Mouse (Mus musculus): ENCODE data around the gene Limch1. TPM values are rescaled to one million over a fixed set of nuclear protein-coding genes. Genes with fewer than 3 reads are reported as not detected.

Limch1 gene
- polyA plus RNA-seq, 1 experiment: 15.7 TPM

DNA sequence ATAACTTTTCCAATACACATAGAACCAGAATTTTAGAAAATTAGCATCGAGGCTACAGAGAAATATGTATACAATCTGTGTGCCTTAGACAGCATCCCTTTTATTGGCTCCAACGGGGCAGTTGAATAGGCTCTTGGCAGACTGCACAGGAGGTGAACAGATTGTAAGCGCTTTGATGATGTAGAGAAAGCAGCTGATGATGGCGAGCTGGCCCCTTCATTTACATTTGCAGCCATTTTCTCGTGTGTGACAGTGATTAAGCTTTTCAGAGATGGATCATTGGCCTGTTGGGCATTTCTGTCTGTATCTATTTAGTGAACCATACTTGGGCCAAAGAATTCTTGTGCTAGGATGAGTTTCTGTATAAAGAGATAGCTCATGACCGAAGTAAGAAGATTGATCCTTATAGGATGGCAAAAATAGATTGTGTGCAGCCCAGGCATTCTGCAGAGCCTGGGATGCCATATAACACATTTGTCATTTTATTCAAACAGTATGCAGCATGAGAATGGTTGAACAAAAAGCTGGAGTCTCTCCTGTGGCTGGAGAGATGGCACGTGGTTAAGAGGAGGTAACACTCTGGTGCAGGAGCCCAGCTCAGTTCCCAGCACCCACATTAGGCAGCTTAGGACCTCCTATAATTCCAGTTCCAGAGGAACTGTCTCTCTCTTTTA, 208.5 kb downstream of the Limch1 start:
- H3K36me3 ChIP-seq (ENCODE audit: control insufficient read depth, insufficient read depth, low read length, poor library complexity, severe bottlenecking): no peaks in the 10 kb centered on the region
- no peaks in the 10 kb centered on the region for H3K9me3 ChIP-seq (replicated peaks; ENCODE audit: control insufficient read depth, insufficient read depth, low read length, poor library complexity, severe bottlenecking)
- no peaks in the 10 kb centered on the region for H3K4me1 ChIP-seq (ENCODE audit: control insufficient read depth, insufficient read depth, low read length)
- H3K27ac ChIP-seq (ENCODE audit: insufficient read depth, low read length): no peak overlapping the region
- H3K27me3 ChIP-seq (ENCODE audit: control insufficient read depth, insufficient read depth, low read length, poor library complexity, severe bottlenecking): no peaks in the 10 kb centered on the region; the same call in 1 of the 2 replicates
- TF ChIP-seq POLR2A (IDR thresholded peaks at IDR 0.05; ENCODE audit: insufficient read depth, low read length): no peak
- no peak for TF ChIP-seq EP300 (IDR thresholded peaks at IDR 0.05; ENCODE audit: insufficient read depth, low read depth, low read length)
- TF ChIP-seq CTCF (IDR thresholded peaks at IDR 0.05; ENCODE audit: low read depth, low read length): no peak
- no peak overlapping the region for H3K4me3 ChIP-seq (ENCODE audit: low read depth, low read length)
- H3K9ac ChIP-seq (ENCODE audit: low read depth, poor library complexity, severe bottlenecking): no peak overlapping the region

GRCm38 (mm10) chr5:66955245-66955644, 209.6 kb downstream of the Limch1 start:
- H3K27ac ChIP-seq (ENCODE audit: insufficient read depth, low read length): no peak overlapping the region
- no peak overlapping the region for H3K4me3 ChIP-seq (ENCODE audit: low read depth, low read length)
- TF ChIP-seq EP300 (IDR thresholded peaks at IDR 0.05; ENCODE audit: insufficient read depth, low read depth, low read length) (no peak), POLR2A (IDR thresholded peaks at IDR 0.05; ENCODE audit: insufficient read depth, low read length) (no peak), CTCF (IDR thresholded peaks at IDR 0.05; ENCODE audit: low read depth, low read length) (no peak)
- no peaks in the 10 kb centered on the region for H3K4me1 ChIP-seq (ENCODE audit: control insufficient read depth, insufficient read depth, low read length)
- H3K36me3 ChIP-seq (ENCODE audit: control insufficient read depth, insufficient read depth, low read length, poor library complexity, severe bottlenecking): no peaks in the 10 kb centered on the region
- no peak overlapping the region for H3K9ac ChIP-seq (ENCODE audit: low read depth, poor library complexity, severe bottlenecking)
- no peaks in the 10 kb centered on the region for H3K9me3 ChIP-seq (replicated peaks; ENCODE audit: control insufficient read depth, insufficient read depth, low read length, poor library complexity, severe bottlenecking)
- no peaks in the 10 kb centered on the region; the same call in 1 of the 2 replicates for H3K27me3 ChIP-seq (ENCODE audit: control insufficient read depth, insufficient read depth, low read length, poor library complexity, severe bottlenecking)

- H3K4me1 ChIP-seq (ENCODE audit: control insufficient read depth, insufficient read depth, low read length): no peaks in the 10 kb centered on the region
- no peak overlapping the region for H3K27ac ChIP-seq (ENCODE audit: insufficient read depth, low read length)
- no peak for TF ChIP-seq POLR2A (IDR thresholded peaks at IDR 0.05; ENCODE audit: insufficient read depth, low read length)
- no peak for TF ChIP-seq EP300 (IDR thresholded peaks at IDR 0.05; ENCODE audit: insufficient read depth, low read depth, low read length)
- TF ChIP-seq CTCF (IDR thresholded peaks at IDR 0.05; ENCODE audit: low read depth, low read length): no peak
- H3K9ac ChIP-seq (ENCODE audit: low read depth, poor library complexity, severe bottlenecking): no peak overlapping the region
- H3K27me3 ChIP-seq (ENCODE audit: control insufficient read depth, insufficient read depth, low read length, poor library complexity, severe bottlenecking): no peaks in the 10 kb centered on the region; the same call in 1 of the 2 replicates
- no peak overlapping the region for H3K4me3 ChIP-seq (ENCODE audit: low read depth, low read length)
- H3K9me3 ChIP-seq (replicated peaks; ENCODE audit: control insufficient read depth, insufficient read depth, low read length, poor library complexity, severe bottlenecking): no peaks in the 10 kb centered on the region
- no peaks in the 10 kb centered on the region for H3K36me3 ChIP-seq (ENCODE audit: control insufficient read depth, insufficient read depth, low read length, poor library complexity, severe bottlenecking)
Measured at GRCm38 (mm10) chr5:66957656-66958055, 212.0 kb downstream of the Limch1 start.

GRCm38 (mm10) chr5:66958118-66958517, 212.5 kb downstream of the Limch1 start:
- H3K27ac ChIP-seq (ENCODE audit: insufficient read depth, low read length): no peak overlapping the region

DNA sequence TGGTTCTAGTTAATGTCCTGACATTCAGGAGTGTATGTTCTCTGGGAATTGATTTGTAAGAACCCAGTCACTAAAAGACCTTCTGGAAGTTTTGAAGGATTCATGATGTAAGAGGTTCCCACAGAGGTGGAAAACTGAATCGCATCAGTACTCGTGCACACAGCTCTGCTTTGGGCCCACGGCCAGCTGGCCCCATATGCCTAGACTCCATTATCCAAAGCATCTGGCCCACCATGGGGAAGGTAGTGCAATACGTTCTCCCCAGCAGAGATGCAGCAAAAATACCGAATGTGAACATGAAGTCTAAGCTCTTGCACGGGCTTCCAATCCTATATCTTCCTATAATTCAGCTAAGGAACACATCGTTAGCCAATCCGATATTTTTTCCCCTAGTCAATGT, 214.3 kb downstream of the Limch1 start:
- H3K27me3 ChIP-seq (ENCODE audit: control insufficient read depth, insufficient read depth, low read length, poor library complexity, severe bottlenecking): no peaks in the 10 kb centered on the region; the same call in 1 of the 2 replicates
- TF ChIP-seq POLR2A (IDR thresholded peaks at IDR 0.05; ENCODE audit: insufficient read depth, low read length): no peak
- no peak for TF ChIP-seq EP300 (IDR thresholded peaks at IDR 0.05; ENCODE audit: insufficient read depth, low read depth, low read length)
- no peak for TF ChIP-seq CTCF (IDR thresholded peaks at IDR 0.05; ENCODE audit: low read depth, low read length)
- no peak overlapping the region for H3K9ac ChIP-seq (ENCODE audit: low read depth, poor library complexity, severe bottlenecking)
- no peaks in the 10 kb centered on the region for H3K9me3 ChIP-seq (replicated peaks; ENCODE audit: control insufficient read depth, insufficient read depth, low read length, poor library complexity, severe bottlenecking)
- no peaks in the 10 kb centered on the region for H3K4me1 ChIP-seq (ENCODE audit: control insufficient read depth, insufficient read depth, low read length)
- H3K4me3 ChIP-seq (ENCODE audit: low read depth, low read length): no peak overlapping the region
- no peak overlapping the region for H3K27ac ChIP-seq (ENCODE audit: insufficient read depth, low read length)
- H3K36me3 ChIP-seq (ENCODE audit: control insufficient read depth, insufficient read depth, low read length, poor library complexity, severe bottlenecking): no peaks in the 10 kb centered on the region

More at GRCm38 (mm10) chr5:66958118-66958517, 212.5 kb downstream of the Limch1 start:
- Histone ChIP-seq H3K4me1 (ENCODE audit: control insufficient read depth, insufficient read depth, low read length) (no peaks in the 10 kb centered on the region), H3K27me3 (ENCODE audit: control insufficient read depth, insufficient read depth, low read length, poor library complexity, severe bottlenecking) (no peaks in the 10 kb centered on the region; the same call in 1 of the 2 replicates), H3K36me3 (ENCODE audit: control insufficient read depth, insufficient read depth, low read length, poor library complexity, severe bottlenecking) (no peaks in the 10 kb centered on the region), H3K9me3 (replicated peaks; ENCODE audit: control insufficient read depth, insufficient read depth, low read length, poor library complexity, severe bottlenecking) (no peaks in the 10 kb centered on the region), H3K4me3 (ENCODE audit: low read depth, low read length) (no peak overlapping the region), H3K9ac (ENCODE audit: low read depth, poor library complexity, severe bottlenecking) (no peak overlapping the region)
- TF ChIP-seq EP300 (IDR thresholded peaks at IDR 0.05; ENCODE audit: insufficient read depth, low read depth, low read length): no peak
- TF ChIP-seq POLR2A (IDR thresholded peaks at IDR 0.05; ENCODE audit: insufficient read depth, low read length): no peak
- TF ChIP-seq CTCF (IDR thresholded peaks at IDR 0.05; ENCODE audit: low read depth, low read length): no peak

DNA sequence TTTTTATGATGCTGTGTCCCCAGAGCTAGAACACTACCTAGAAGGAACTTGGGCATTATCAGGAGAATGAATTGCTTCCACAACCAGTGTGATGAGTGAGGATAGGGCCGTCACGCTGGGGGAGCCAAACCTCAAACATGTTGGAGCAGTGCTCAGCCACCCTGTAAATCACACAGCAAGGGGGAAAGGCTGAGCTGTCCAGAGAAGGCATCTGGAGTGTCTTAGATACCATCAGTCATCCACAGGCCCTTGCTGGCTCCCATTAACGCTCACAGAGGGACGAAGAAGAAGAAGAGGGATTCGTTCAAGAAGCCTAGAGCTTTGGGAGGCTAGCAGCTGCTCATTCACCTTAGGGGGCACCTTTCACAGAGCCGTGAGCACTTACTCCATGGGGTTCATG, 219.8 kb downstream of the Limch1 start:
- no peaks in the 10 kb centered on the region for H3K27me3 ChIP-seq (ENCODE audit: control insufficient read depth, insufficient read depth, low read length, poor library complexity, severe bottlenecking)
- no peaks in the 10 kb centered on the region for H3K36me3 ChIP-seq (ENCODE audit: control insufficient read depth, insufficient read depth, low read length, poor library complexity, severe bottlenecking)
- TF ChIP-seq EP300 (IDR thresholded peaks at IDR 0.05; ENCODE audit: insufficient read depth, low read depth, low read length) (no peak), POLR2A (IDR thresholded peaks at IDR 0.05; ENCODE audit: insufficient read depth, low read length) (no peak), CTCF (IDR thresholded peaks at IDR 0.05; ENCODE audit: low read depth, low read length) (no peak)
- no peak overlapping the region for H3K27ac ChIP-seq (ENCODE audit: insufficient read depth, low read length)
- H3K9me3 ChIP-seq (replicated peaks; ENCODE audit: control insufficient read depth, insufficient read depth, low read length, poor library complexity, severe bottlenecking): no peaks in the 10 kb centered on the region
- no peaks in the 10 kb centered on the region for H3K4me1 ChIP-seq (ENCODE audit: control insufficient read depth, insufficient read depth, low read length)
- H3K4me3 ChIP-seq (ENCODE audit: low read depth, low read length): no peak overlapping the region
- H3K9ac ChIP-seq (ENCODE audit: low read depth, poor library complexity, severe bottlenecking): no peak overlapping the region
